Mouse (Mus musculus) intestine, postnatal 0 days (tissue): ENCODE measurements at regions not wholly inside any gene's neighbourhood (a gene's known extent, or its start where the extent isn't known, plus 50 kb on each side); places are given as distances from the start of the nearest gene placed in this dataset.
"Not testable (repeated sequence)": the region's sequence is repeated elsewhere in the genome, so short reads cannot be mapped to it uniquely, and the experiment has no call there.

Experiments
- ATAC-seq: fragments of 200-750 bp; cut with Nextera tagmentation; 2 replicates; pipeline ENCODE4 v1.8.0; 2017; ENCODE audit warnings: mild to moderate bottlenecking, moderate TSS enrichment, moderate library complexity
- H3K27ac ChIP-seq: fragments of 300-500 bp; sonication (generic); 2 replicates; pipeline ENCODE4 v1.5.1; 2014; ENCODE audit warnings: mild to moderate bottlenecking, low read depth, low read length, moderate library complexity
- H3K27me3 ChIP-seq: fragments of 300-500 bp; sonication (generic); replicated peaks from 2 replicates; pipeline ENCODE4 v1.6.1; 2014; ENCODE audit warnings: low read length, mixed read lengths; ENCODE audit not compliant: control insufficient read depth, insufficient read depth
- H3K36me3 ChIP-seq: fragments of 300-500 bp; sonication (generic); 2 replicates; pipeline ENCODE4 v1.6.1; 2014; ENCODE audit warnings: mild to moderate bottlenecking, moderate library complexity; ENCODE audit not compliant: control insufficient read depth, insufficient read depth
- H3K4me1 ChIP-seq: fragments of 300-500 bp; sonication (generic); replicated peaks from 2 replicates; pipeline ENCODE4 v1.6.1; 2014; ENCODE audit warnings: antibody characterized with exemption, low read length, mixed read lengths; ENCODE audit not compliant: control insufficient read depth, insufficient read depth
- H3K4me2 ChIP-seq: fragments of 300-500 bp; sonication (generic); replicated peaks from 2 replicates; pipeline ENCODE4 v1.6.1; 2014; ENCODE audit warnings: low read depth, mild to moderate bottlenecking, moderate library complexity
- H3K4me3 ChIP-seq: fragments of 300-500 bp; sonication (generic); 2 replicates; pipeline ENCODE4 v1.5.1; 2014; ENCODE audit warnings: low read depth, low read length
- H3K9ac ChIP-seq: fragments of 300-500 bp; sonication (generic); 2 replicates; pipeline ENCODE4 v1.6.1; 2014; ENCODE audit warnings: mild to moderate bottlenecking, low read depth, low read length
- H3K9me3 ChIP-seq: fragments of 300-500 bp; sonication (generic); 2 replicates; pipeline ENCODE4 v1.6.1; 2016; ENCODE audit warnings: mixed run types; ENCODE audit not compliant: control insufficient read depth
- CTCF ChIP-seq: sonication (generic); IDR thresholded peaks from 2 replicates; pipeline ENCODE4 v1.5.1; 2016; ENCODE audit warnings: low read depth, mild to moderate bottlenecking, control low read depth, antibody characterized with exemption, moderate library complexity
- WGBS: fragments of 180-500 bp; shearing (Covaris S2); extraction: QIAGEN DNeasy Blood & Tissue Kit; methylation state at CpG from one replicate; pipeline ENCODE4 v1.1.7; 2014; 5-methylcytosine and 5-hydroxymethylcytosine counted together

DNA sequence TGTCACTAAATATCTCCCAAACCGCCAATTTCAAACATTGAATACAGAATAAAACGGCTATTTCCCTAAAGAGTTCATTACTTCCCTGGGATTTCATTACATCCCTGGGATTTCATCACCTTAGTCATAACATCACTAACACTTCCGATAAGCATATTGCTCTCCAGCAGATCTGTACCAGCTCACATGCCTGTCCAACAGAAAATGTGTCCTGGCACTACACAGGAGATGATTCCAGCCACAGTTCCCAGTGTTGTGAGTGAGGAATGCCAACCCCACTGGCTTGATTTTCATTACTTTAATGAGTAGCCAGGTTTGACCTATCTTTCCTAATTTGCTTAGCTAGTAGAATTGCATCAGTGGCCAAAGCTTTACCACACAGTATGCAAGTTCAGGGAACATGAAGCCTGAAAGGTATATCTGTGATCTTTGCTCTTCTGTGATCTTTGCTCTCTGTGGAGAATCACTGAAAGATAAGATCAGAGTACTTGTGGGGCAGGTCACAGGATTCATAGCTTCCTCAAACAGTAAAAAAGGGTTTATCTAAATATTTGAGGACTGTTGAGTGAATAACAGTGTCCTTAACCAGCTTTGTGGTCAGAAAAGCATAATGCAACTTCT is 1115.5 kb upstream of the 1700009N14Rik start:
- H3K27ac ChIP-seq, result no peak overlapping the region
- no peak for TF ChIP-seq CTCF
- H3K36me3 ChIP-seq, result no peaks in the 10 kb centered on the region
- 0 out of 2 replicates have a peak overlapping the region, but pooled peaks have one; percentile 1 for H3K4me2 ChIP-seq
- H3K27me3 ChIP-seq, result no peaks in the 10 kb centered on the region
- H3K9me3 ChIP-seq, result no peaks in the 10 kb centered on the region
- no peak overlapping the region for H3K9ac ChIP-seq
- 47% methylated on average over 3 of the region's 3 CpGs for WGBS
- no peak overlapping the region for H3K4me3 ChIP-seq
- ATAC-seq, result peak; percentile 99
- H3K4me1 ChIP-seq, result no peaks in the 10 kb centered on the region

DNA sequence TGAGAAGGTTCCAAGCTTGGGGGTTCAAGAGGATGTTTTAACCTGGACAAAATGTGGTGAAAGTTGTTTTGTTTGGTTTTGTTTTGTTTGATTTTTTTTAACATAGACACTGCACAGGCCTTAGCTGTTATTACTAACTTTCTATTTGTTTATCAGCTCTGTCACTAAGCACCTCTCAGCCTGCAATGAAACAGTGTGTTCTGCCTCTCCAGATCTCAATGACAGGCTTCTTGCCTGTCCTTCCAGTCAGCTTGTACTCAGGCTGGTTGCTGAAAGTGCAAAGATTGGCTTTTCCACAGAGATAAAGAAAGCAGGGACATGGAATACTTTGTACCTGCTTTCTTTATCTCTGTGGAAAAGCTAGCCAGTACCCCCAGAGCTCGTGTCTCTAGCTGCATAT is 1114.9 kb upstream of the 1700009N14Rik start:
- TF ChIP-seq CTCF, result no peak
- H3K4me1 ChIP-seq, result no peaks in the 10 kb centered on the region
- peak; percentile 88 for ATAC-seq
- no peak overlapping the region for H3K9ac ChIP-seq
- WGBS, result 3% methylated on average over 1 of the region's 1 CpGs
- no peak overlapping the region for H3K4me2 ChIP-seq
- H3K4me3 ChIP-seq, result no peak overlapping the region
- no peaks in the 10 kb centered on the region for H3K9me3 ChIP-seq
- no peak overlapping the region for H3K27ac ChIP-seq
- H3K36me3 ChIP-seq, result no peaks in the 10 kb centered on the region
- H3K27me3 ChIP-seq, result no peaks in the 10 kb centered on the region

DNA sequence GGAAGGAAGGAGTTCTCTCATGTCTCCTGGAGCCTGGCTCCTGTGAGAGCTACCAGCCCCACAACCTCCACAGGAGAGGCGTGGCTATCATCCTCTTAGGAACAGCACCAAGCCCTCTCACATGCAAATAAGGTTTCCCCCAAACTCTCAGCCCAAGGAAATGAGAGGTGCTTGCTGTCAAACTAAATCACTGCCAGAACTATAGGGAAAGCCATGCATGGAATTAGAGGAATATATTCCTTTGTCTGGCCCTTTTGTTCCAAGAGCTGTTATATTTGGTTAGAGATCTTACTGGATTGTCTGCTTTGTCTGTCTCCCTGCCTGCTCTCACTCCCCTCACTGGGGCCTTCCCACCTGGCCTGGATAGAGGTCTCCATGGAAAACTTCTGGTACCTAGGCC is 1079.0 kb upstream of the 1700009N14Rik start:
- H3K9ac ChIP-seq, result no peak overlapping the region
- no peak for ATAC-seq
- H3K9me3 ChIP-seq, result no peaks in the 10 kb centered on the region
- 41% methylated on average over 1 of the region's 1 CpGs for WGBS
- no peak overlapping the region for H3K27ac ChIP-seq
- H3K36me3 ChIP-seq, result no peaks in the 10 kb centered on the region
- H3K4me2 ChIP-seq, result no peak overlapping the region
- TF ChIP-seq CTCF, result no peak
- H3K4me3 ChIP-seq, result no peak overlapping the region
- H3K27me3 ChIP-seq, result no peaks in the 10 kb centered on the region
- no peaks in the 10 kb centered on the region for H3K4me1 ChIP-seq

DNA sequence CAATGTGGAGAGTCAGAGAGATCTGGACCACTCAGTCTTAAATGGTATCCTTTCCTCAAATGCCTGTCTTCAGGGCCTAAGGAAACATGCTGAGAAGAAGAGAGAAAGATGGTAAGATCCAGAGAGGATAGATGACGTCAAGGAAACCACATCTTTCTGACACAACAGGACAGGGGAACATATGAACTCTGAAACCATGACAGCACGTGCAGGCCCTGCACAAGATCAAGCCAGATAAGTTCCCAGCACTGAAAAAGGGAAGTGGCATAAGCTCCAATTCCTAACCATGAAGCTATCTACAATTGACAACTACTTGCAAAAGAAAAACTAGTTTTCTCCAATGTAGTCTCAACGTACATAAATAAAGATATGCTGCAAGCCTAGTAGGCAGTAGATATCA is 1068.2 kb upstream of the 1700009N14Rik start:
- 76% methylated on average over 3 of the region's 3 CpGs for WGBS
- Histone ChIP-seq H3K4me1 (no peaks in the 10 kb centered on the region), H3K4me2 (no peak overlapping the region), H3K9ac (no peak overlapping the region), H3K9me3 (no peaks in the 10 kb centered on the region), H3K4me3 (no peak overlapping the region), H3K27ac (no peak overlapping the region), H3K27me3 (no peaks in the 10 kb centered on the region), H3K36me3 (no peaks in the 10 kb centered on the region)
- no peak for TF ChIP-seq CTCF
- no peak for ATAC-seq

DNA sequence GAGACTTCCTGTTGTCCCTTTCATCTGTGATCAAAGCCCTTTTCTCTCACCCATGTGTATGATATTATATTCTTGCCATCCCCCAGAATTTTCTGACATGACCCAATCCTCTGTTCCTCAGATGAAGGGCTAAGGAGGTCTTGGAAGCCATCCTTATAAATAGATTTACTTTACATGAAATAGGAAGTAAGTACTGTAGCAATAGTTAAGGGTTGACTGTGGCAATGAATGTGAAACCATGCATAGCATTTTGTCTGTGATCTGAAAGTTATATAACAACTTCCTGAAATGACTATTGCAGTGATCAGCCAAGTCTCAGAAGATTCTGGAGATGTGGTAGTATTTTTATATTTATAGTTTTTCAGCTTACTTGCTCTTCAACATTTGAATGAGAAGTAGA is 1053.5 kb upstream of the 1700009N14Rik start:
- no peak for TF ChIP-seq CTCF
- no peak overlapping the region for H3K4me3 ChIP-seq
- H3K27ac ChIP-seq, result no peak overlapping the region
- no peaks in the 10 kb centered on the region for H3K27me3 ChIP-seq
- H3K9me3 ChIP-seq, result no peaks in the 10 kb centered on the region
- no peak overlapping the region for H3K4me2 ChIP-seq
- H3K9ac ChIP-seq, result no peak overlapping the region
- no peaks in the 10 kb centered on the region for H3K36me3 ChIP-seq
- H3K4me1 ChIP-seq, result no peaks in the 10 kb centered on the region
- ATAC-seq, result no peak

DNA sequence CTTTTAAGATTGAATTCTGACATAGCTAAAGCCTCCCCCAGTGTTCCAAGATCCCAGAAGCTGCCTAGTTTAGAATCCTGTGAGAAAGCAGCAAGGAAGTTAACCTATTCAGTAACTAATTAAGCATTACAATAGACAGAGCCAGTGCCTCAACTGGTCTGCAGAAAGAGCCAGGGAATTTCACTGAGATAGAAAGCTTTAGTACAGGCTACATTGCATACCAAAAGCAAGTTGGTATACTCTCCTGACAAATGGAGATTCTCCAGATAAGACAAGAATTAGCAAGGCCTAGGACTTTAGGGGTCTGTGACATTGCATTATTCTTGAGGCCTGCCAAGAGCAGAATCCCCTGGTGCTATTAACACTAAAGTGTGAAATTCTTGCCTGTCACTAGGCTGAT is 1014.8 kb upstream of the 1700009N14Rik start:
- H3K36me3 ChIP-seq, H3K4me1 ChIP-seq, H3K27ac ChIP-seq, H3K9me3 ChIP-seq, H3K9ac ChIP-seq, H3K4me3 ChIP-seq, H3K27me3 ChIP-seq, H3K4me2 ChIP-seq, ATAC-seq: not testable (repeated sequence)
